Mouse (Mus musculus) kidney, postnatal 4 days (tissue): ENCODE data around the gene Camk1d.

Source experiments
- DNase-seq, 2 experiments: peaks; one replicate each; pipeline ENCODE4 v3.0.0; 2021; ENCODE audit warnings: mixed read lengths in 2 of 2

Camk1d gene

GRCm38 (mm10) chr2:5392470-5392869, 321.8 kb downstream of the Camk1d start:
- no peak for DNase-seq

GRCm38 (mm10) chr2:5388381-5388780, 325.9 kb downstream of the Camk1d start:
- no peak for DNase-seq

- DNase-seq, result peak; percentile 33 to 56
Observed at GRCm38 (mm10) chr2:5381712-5382710, 332.3 kb downstream of the Camk1d start.

- DNase-seq, result no peak
Observed at GRCm38 (mm10) chr2:5380973-5381372, 333.3 kb downstream of the Camk1d start.

- DNase-seq, result peak; percentile 18 to 79
Observed at GRCm38 (mm10) chr2:5378922-5379321, 335.4 kb downstream of the Camk1d start.

- no peak for DNase-seq
Observed at GRCm38 (mm10) chr2:5378066-5378672, 336.1 kb downstream of the Camk1d start.

- no peak for DNase-seq
Observed at GRCm38 (mm10) chr2:5372886-5373429, 341.4 kb downstream of the Camk1d start.

- no peak for DNase-seq
Observed at GRCm38 (mm10) chr2:5371316-5371715, 343.0 kb downstream of the Camk1d start.

- no peak for DNase-seq
Observed at GRCm38 (mm10) chr2:5370591-5370990, 343.7 kb downstream of the Camk1d start.

- DNase-seq, result no peak
Observed at GRCm38 (mm10) chr2:5363836-5364235, 350.5 kb downstream of the Camk1d start.

- DNase-seq, result no peak
Observed at GRCm38 (mm10) chr2:5358049-5358448, 356.3 kb downstream of the Camk1d start.

GRCm38 (mm10) chr2:5357056-5357455, 357.3 kb downstream of the Camk1d start:
- DNase-seq, result no peak

- DNase-seq, result no peak
Observed at GRCm38 (mm10) chr2:5352821-5353522, 361.3 kb downstream of the Camk1d start.

GRCm38 (mm10) chr2:5345344-5345743, 369.0 kb downstream of the Camk1d start:
- no peak for DNase-seq

GRCm38 (mm10) chr2:5327533-5328250, 386.6 kb downstream of the Camk1d start:
- DNase-seq, result no peak

- DNase-seq, result no peak
Observed at GRCm38 (mm10) chr2:5324806-5325205, 389.5 kb downstream of the Camk1d start.

- DNase-seq, result no peak
Observed at GRCm38 (mm10) chr2:5321660-5322295, 392.5 kb downstream of the Camk1d start.

- DNase-seq, result no peak
Observed at GRCm38 (mm10) chr2:5319138-5319537, 395.2 kb downstream of the Camk1d start.

GRCm38 (mm10) chr2:5316763-5317162, 397.6 kb downstream of the Camk1d start:
- peak; percentile 65 for DNase-seq

GRCm38 (mm10) chr2:5316217-5316616, 398.1 kb downstream of the Camk1d start:
- no peak for DNase-seq

- no peak for DNase-seq
Observed at GRCm38 (mm10) chr2:5315291-5315828, 399.0 kb downstream of the Camk1d start.
